Mouse (Mus musculus) T-helper 1 cell (primary cell): Measurements from ENCODE around the gene C1qtnf4.

Experiments used
- in situ Hi-C: fragments of 300-600 bp; cut with MboI, MseI; formaldehyde crosslinking; loops from one replicate; pipeline ENCODE4 v1.15.1; 2025; ENCODE audit warnings: high pct_unique_total_duplicates

The C1qtnf4 gene

GRCm38 (mm10) chr2:90885218-90886041 lies at the start of gene C1qtnf4:
C1qtnf4 (plus strand) TSS chr2:90885860.
- in situ Hi-C loops: no loop called here

- in situ Hi-C loops: no loop called here
These were observed 47.0 kb upstream of the C1qtnf4 start for GRCm38 (mm10) chr2:90838621-90839020.

DNA sequence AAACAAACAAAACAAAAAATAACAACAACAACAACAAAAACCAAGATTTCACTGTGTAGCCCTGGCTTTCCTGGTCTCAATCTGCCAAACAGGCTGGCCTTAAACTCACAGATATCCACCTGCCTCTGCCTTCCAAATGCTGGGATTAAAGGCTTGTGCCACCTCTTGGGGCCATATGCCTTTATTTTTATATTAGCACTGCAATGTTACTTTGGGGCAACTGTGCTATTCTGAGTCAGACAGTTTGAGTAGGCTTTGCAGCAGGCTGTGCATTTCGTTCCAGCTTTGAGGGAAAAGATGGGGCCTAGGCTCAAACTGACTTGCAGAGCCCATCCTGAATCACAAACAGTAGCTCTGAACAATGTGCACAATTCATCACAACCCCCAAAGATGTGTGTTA lies 42.0 kb upstream of the C1qtnf4 start:
- in situ Hi-C loops: no loop called here

GRCm38 (mm10) chr2:90844262-90844661 lies 41.4 kb upstream of the C1qtnf4 start:
- in situ Hi-C loops: no loop called here

- in situ Hi-C loops: no loop called here
These were observed 40.4 kb upstream of the C1qtnf4 start for GRCm38 (mm10) chr2:90845234-90845633.

DNA sequence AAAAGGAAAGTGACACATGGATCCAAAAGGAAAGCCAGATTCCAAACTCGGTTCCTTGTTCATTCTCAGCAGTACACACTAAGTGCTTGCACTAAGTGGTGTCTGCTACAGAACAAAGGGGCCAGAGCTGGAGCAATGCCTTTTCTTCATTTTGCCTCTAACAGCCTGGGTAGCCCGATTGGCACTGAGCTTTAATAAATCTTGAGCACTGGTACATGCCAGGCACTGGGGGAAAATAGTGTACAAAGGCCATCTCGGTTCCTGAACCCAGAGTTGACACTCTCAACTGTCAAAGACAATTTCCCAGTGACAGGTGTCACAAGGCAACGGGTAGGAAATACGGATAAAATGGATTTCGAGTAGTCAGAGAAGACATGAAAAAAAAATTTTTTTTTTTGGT lies 39.5 kb upstream of the C1qtnf4 start:
- in situ Hi-C loops: no loop called here

GRCm38 (mm10) chr2:90846597-90846954 lies 39.1 kb upstream of the C1qtnf4 start:
- in situ Hi-C loops: no loop called here

- in situ Hi-C loops: no loop called here
These were observed 38.5 kb upstream of the C1qtnf4 start, which contains the start of gene Mtch2 for GRCm38 (mm10) chr2:90846955-90847680. Mtch2 (plus strand) TSS chr2:90847155.

DNA sequence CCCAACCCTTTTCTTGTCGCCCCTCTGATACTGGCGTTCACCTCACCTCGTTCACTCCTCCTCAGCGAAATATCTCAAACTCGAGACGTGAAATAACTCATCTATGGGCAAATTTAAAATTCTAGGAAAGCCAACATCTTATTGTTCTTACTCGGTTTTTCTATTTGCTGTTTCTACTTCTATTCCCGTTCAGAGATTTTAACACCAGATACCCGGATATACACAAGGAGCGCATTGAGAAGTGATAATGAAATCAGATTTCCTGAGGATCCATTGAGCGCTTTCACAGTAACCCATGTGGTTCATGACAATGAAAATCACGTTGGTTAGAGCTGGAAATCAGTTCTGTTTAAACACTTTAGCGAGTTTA lies 38.0 kb upstream of the C1qtnf4 start:
- in situ Hi-C loops: no loop called here

GRCm38 (mm10) chr2:90848331-90848730 lies 37.3 kb upstream of the C1qtnf4 start:
- in situ Hi-C loops: no loop called here

- in situ Hi-C loops: no loop called here
These were observed 35.3 kb upstream of the C1qtnf4 start for GRCm38 (mm10) chr2:90850401-90850800.

- in situ Hi-C loops: no loop called here
These were observed 24.2 kb upstream of the C1qtnf4 start for GRCm38 (mm10) chr2:90861486-90861885.

- in situ Hi-C loops: no loop called here
These were observed 21.5 kb upstream of the C1qtnf4 start for GRCm38 (mm10) chr2:90864184-90864583.

DNA sequence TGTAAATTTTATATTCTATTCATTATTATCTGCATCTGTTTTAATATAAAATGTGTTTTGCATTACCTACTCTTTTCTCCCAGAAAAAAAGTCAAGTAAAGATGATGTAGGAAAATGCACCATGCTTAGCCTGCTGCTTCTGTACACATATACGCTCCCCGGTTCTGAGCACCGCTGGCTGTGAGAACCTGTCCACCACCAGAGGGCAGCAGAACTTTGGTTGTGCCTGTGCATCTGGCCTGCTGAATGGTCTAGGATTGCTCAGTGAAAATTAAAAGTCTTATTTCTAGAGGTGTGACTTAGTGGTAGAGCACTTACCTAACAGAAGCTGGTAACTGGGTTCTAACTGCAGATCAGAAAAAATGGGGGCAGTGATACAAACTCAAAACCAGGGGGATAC lies 19.1 kb upstream of the C1qtnf4 start:
- in situ Hi-C loops: no loop called here

DNA sequence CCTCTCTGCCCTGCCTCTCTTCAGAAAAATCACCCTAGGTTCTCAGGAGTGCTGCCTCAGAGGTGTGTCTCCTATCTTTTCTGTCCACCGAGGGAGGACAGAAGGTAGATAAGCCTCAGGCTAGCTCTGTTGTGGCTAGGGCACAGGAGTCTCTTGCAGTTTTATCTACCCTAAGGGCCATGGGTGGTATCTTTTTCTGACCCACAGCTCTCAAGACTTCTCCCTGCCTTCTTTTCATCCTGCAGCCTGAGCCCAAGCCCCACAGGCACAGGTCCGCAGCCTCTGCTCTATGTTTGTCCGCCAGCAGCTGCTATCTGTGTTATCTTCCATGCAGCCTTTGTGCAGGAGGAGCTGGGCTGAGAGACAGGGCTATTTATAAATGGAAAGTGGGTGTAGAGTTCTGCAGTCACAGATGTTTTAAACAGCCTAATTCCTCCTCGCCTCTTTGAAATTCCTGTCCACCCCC lies 15.5 kb upstream of the C1qtnf4 start:
- in situ Hi-C loops: no loop called here

- in situ Hi-C loops: no loop called here
These were observed 14.3 kb upstream of the C1qtnf4 start for GRCm38 (mm10) chr2:90871180-90871961.

- in situ Hi-C loops: no loop called here
These were observed 11.6 kb upstream of the C1qtnf4 start for GRCm38 (mm10) chr2:90874025-90874424.

DNA sequence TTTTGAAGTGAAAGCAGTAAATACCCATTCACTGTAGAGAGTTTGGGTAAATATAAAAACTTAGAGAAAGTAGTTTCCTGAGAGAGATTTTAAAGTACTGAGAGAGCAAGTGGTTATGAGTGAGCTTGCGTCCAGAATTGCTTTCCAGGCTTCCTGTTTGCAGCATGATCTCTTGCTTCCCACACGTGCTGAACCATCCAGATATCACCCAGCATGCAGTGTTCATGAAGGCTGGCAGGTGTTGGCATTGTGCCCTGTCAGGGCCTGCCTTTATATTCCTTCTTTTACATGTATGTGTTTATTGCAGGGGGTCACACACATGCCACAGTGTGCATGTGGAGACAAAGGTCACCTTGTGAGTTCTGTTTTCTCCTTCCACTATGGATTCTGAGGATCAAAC lies 10.4 kb upstream of the C1qtnf4 start:
- in situ Hi-C loops: no loop called here

DNA sequence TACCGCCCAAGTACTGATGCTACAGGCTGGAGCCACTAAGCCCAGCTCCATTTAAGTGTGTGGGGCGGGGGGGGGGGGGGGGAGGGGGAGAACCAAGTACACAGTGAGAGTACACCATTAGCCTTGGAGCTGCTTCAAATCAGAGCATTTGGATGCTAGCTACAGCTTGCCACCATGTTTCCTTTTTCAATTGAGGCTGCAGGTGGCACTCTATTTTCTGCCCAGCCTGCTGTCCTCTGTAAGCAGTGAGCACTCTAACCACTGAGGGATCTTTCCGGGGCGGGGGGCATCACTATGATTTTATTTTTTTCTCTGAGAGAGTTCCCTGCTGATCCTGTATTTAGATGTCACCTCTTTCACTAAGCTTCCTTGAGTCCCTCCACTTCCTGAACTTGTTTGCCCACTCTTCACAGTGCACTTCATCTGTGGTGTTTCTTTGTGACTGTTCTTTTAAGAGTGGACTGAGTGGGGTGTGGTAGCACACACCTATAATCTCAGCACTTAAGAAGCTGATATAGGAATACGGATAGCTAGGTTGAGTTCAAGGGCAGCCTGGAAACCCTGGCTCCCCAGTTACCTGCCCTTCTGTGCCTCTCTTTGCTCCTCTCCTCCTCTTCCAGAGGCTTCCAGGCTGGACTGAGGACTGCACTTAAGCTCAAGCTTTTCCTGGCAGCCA lies 7.9 kb upstream of the C1qtnf4 start:
- in situ Hi-C loops: no loop called here

GRCm38 (mm10) chr2:90879419-90879818 lies 6.2 kb upstream of the C1qtnf4 start:
- in situ Hi-C loops: no loop called here

DNA sequence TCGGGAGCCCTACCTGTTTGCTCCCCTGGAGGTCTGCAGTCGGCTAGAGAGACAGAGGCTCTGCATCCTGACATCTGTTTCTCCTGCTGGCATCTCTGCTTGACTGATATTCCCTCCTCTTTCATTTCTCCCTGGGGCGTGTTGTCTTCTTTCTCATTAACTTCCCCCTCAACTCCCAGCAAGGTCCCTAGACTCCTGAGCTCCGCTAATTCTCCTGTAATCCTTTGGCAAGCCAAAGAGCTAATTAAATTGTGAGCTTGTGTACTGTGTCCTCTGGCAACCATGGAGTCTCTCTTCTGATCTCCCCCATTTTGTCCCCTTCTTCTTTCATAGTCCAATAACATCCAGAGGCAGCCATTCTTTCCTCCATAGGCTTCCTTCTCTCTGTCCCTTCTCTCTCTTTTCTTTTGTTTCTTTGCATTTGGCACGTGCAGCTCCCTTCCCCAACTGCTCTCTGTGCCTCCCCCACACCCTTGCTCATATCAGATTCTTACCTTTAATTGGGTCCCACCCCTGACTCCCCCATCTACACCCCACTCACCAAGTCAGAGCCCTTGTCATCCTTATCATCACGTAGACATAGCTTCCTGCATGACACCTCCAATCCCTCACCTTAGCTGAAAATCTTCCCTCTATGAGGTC lies 5.4 kb upstream of the C1qtnf4 start:
- in situ Hi-C loops: no loop called here
